Mouse (Mus musculus) liver, embryonic 14.5 days (tissue): Measurements from ENCODE around the gene Dcaf7. TPM values are rescaled to one million over a fixed set of nuclear protein-coding genes. Genes with fewer than 3 reads are reported as not detected.

Experiments used
- ATAC-seq: fragments of 200-750 bp; cut with Nextera tagmentation; 2 replicates; pipeline ENCODE4 v1.8.0; 2017; ENCODE audit warnings: moderate number of reproducible peaks, mild to moderate bottlenecking, moderate library complexity; ENCODE audit not compliant: insufficient read depth
- DNase-seq, 3 experiments: peaks; one replicate each; pipeline ENCODE4 v3.0.0-alpha.2; 2012 to 2013; ENCODE audit warnings: low read depth in 3 of 3, low spot score in 3 of 3
- H3K27ac ChIP-seq: fragments of 300-500 bp; sonication (generic); 2 replicates; pipeline ENCODE4 v1.5.1; 2014; ENCODE audit warnings: moderate library complexity, mild to moderate bottlenecking, control low read depth, inconsistent platforms
- H3K27me3 ChIP-seq: fragments of 300-500 bp; sonication (generic); 2 replicates; pipeline ENCODE4 v1.6.1; 2014; ENCODE audit warnings: mild to moderate bottlenecking, low read length, moderate library complexity; ENCODE audit not compliant: control insufficient read depth, insufficient read depth
- H3K36me3 ChIP-seq: fragments of 300-500 bp; sonication (generic); replicated peaks from 2 replicates; pipeline ENCODE4 v1.6.1; 2014; ENCODE audit warnings: low read depth; ENCODE audit not compliant: control insufficient read depth, insufficient read depth
- H3K4me1 ChIP-seq, 2 experiments: fragments of 200-500 bp in 1 of 2; fragments of 300-500 bp in 1 of 2; sonication (generic) in 1 of 2; replicated peaks; 2 replicates each; pipeline ENCODE4 v1.6.1; 2012 to 2014; ENCODE audit warnings: antibody characterized with exemption in 1 of 2, inconsistent platforms in 1 of 2, low read length in 1 of 2; ENCODE audit not compliant: control insufficient read depth in 2 of 2, insufficient read depth in 2 of 2
- H3K4me2 ChIP-seq: fragments of 300-500 bp; sonication (generic); 2 replicates; pipeline ENCODE4 v1.6.1; 2014; ENCODE audit warnings: low read depth, mild to moderate bottlenecking, control low read depth, moderate library complexity
- H3K4me3 ChIP-seq, 2 experiments: fragments of 200-500 bp in 1 of 2; fragments of 300-500 bp in 1 of 2; sonication (generic) in 1 of 2; 2 replicates each; pipeline ENCODE4 v1.5.1; 2012 to 2014; ENCODE audit warnings: low read depth in 2 of 2, low read length in 2 of 2, mild to moderate bottlenecking in 2 of 2, control low read depth in 1 of 2, inconsistent platforms in 1 of 2, moderate library complexity in 1 of 2; ENCODE audit not compliant: insufficient read depth in 1 of 2
- H3K9ac ChIP-seq: fragments of 300-500 bp; sonication (generic); replicated peaks from 2 replicates; pipeline ENCODE4 v1.6.1; 2014; ENCODE audit warnings: mild to moderate bottlenecking, control low read depth, moderate library complexity
- H3K9me3 ChIP-seq: fragments of 300-500 bp; sonication (generic); 2 replicates; pipeline ENCODE4 v1.6.1; 2016; ENCODE audit warnings: low read length, mixed read lengths; ENCODE audit not compliant: control insufficient read depth
- CTCF ChIP-seq: IDR thresholded peaks from 2 replicates; pipeline ENCODE4 v1.5.1; 2016; ENCODE audit warnings: antibody characterized with exemption, low read depth, control low read depth
- EP300 ChIP-seq: IDR thresholded peaks from 2 replicates; pipeline ENCODE4 v1.6.1; 2016; ENCODE audit warnings: antibody characterized with exemption, low read depth
- WGBS: fragments of 180-500 bp; shearing (Covaris S2); extraction: QIAGEN DNeasy Blood & Tissue Kit; methylation state at CpG from one replicate; pipeline ENCODE4 v1.1.7; 2014; ENCODE audit not compliant: insufficient replicate concordance; 5-methylcytosine and 5-hydroxymethylcytosine counted together
- polyA plus RNA-seq, 2 experiments: library from polyadenylated mRNA; depleted of rRNA in 1 of 2; stranded (reverse) in 1 of 2; unstranded in 1 of 2; fragments of >200 nt; fragmentation: Nextera tagmentation in 1 of 2; extraction: Ambion mirVana in 1 of 2; gene quantifications; 2 replicates each; pipeline versions ENCODE4 v1.2.1 to v1.2.3; 2012 to 2014

Dcaf7 gene
- polyA plus RNA-seq, 2 experiments: 15.5 to 21.6 TPM

- DNase-seq (no peak), ATAC-seq (no peak)
- Histone ChIP-seq H3K27me3 (peaks cover 50% of the 10 kb centered on the region), H3K27ac (no peak overlapping the region), H3K9me3 (no peaks in the 10 kb centered on the region), H3K4me3 (no peak overlapping the region), H3K9ac (no peak overlapping the region), H3K36me3 (no peaks in the 10 kb centered on the region), H3K4me2 (no peak overlapping the region), H3K4me1 (no peaks in the 10 kb centered on the region)
- no peak for TF ChIP-seq EP300
- no peak for TF ChIP-seq CTCF
- WGBS: 50% methylated on average over 7 of the region's 7 CpGs
Observed at GRCm38 (mm10) chr11:106012711-106013110, 24.0 kb upstream of the Dcaf7 start.

- Histone ChIP-seq H3K36me3 (no peaks in the 10 kb centered on the region), H3K4me2 (no peak overlapping the region), H3K4me1 (no peaks in the 10 kb centered on the region), H3K27me3 (peaks cover 46% of the 10 kb centered on the region), H3K4me3 (no peak overlapping the region), H3K27ac (no peak overlapping the region), H3K9ac (no peak overlapping the region), H3K9me3 (no peaks in the 10 kb centered on the region)
- ATAC-seq: no peak
- whole genome bisulfite sequencing: 49% methylated on average over 11 of the region's 11 CpGs
- DNase-seq: no peak
- no peak for TF ChIP-seq CTCF
- TF ChIP-seq EP300: no peak
Observed at GRCm38 (mm10) chr11:106013556-106014225, 23.0 kb upstream of the Dcaf7 start.

GRCm38 (mm10) chr11:106016440-106016839 is 20.2 kb upstream of the Dcaf7 start:
- no peak overlapping the region for H3K4me3 ChIP-seq
- WGBS: 57% methylated on average over 5 of the region's 5 CpGs
- no peak for ATAC-seq
- H3K27ac ChIP-seq: no peak overlapping the region
- H3K9ac ChIP-seq: no peak overlapping the region
- no peak for TF ChIP-seq EP300
- no peak for TF ChIP-seq CTCF
- no peaks in the 10 kb centered on the region for H3K36me3 ChIP-seq
- no peaks in the 10 kb centered on the region for H3K9me3 ChIP-seq
- no peak overlapping the region for H3K4me2 ChIP-seq
- no peaks in the 10 kb centered on the region for H3K4me1 ChIP-seq
- peaks cover 56% of the 10 kb centered on the region for H3K27me3 ChIP-seq
- DNase-seq: no peak

DNA sequence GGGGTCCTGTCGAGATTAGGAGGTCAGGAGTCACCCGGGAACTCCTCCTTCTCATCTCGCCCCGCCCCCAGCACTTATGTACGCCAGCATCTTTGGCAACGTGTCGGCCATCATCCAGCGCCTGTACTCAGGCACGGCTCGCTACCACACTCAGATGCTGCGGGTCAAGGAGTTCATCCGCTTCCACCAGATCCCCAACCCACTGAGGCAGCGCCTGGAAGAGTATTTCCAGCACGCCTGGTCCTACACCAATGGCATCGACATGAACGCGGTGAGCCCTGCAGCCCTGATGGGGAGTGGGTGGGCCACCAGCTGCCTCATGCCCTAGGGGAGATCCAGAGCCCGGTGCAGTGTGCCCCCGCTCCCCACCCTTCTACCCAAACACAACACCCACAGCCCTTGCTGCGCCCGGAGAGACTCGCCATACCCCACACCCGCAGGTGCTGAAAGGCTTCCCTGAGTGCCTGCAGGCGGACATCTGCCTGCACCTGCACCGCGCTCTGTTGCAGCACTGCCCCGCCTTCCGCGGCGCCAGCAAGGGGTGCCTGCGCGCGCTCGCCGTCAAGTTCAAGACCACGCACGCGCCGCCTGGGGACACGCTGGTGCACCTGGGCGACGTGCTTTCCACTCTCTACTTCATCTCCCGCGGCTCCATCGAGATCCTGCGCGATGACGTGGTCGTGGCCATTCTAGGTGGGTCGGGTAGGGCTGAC is 16.5 kb upstream of the Dcaf7 start:
- Histone ChIP-seq H3K4me3 (no peak overlapping the region), H3K9ac (no peak overlapping the region), H3K4me1 (no peaks in the 10 kb centered on the region), H3K27me3 (peaks cover 48% of the 10 kb centered on the region), H3K9me3 (no peaks in the 10 kb centered on the region), H3K36me3 (no peaks in the 10 kb centered on the region), H3K4me2 (no peak overlapping the region), H3K27ac (no peak overlapping the region)
- DNase-seq: no peak
- no peak for TF ChIP-seq CTCF
- TF ChIP-seq EP300: no peak
- ATAC-seq: no peak
- 2% methylated on average over 50 of the region's 50 CpGs for WGBS

DNA sequence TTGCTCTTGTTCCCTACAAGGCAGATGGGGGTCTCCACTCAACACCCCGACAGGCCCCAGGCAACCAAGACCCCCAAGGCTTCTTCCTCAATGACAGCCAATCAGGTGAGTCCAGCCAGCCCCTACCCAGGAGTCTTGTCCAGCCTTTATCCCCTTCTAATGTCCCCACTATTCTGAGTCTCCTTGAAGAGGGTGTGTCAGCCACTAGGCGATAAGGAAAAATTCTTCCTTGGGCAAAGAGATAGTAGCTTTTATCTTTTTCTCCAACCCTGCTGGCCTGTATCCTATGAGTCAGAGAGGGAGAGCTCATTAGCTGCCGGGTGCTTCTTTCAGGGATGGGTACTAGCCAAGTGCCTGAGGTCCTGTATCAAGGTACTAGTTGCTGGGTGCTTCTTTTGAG is 10.9 kb upstream of the Dcaf7 start:
- H3K9me3 ChIP-seq: no peaks in the 10 kb centered on the region
- no peak overlapping the region for H3K9ac ChIP-seq
- peaks cover 7 to 10% of the 10 kb centered on the region in 2 experiments for H3K4me1 ChIP-seq
- no peak overlapping the region for H3K4me3 ChIP-seq
- ATAC-seq (peak; percentile 55; the same call in 1 of the 2 replicates), DNase-seq (no peak)
- TF ChIP-seq EP300 (no peak; the same call in none of the 2 replicates), CTCF (no peak)
- H3K4me2 ChIP-seq: no peak overlapping the region
- peaks cover 15% of the 10 kb centered on the region for H3K27me3 ChIP-seq
- 34% methylated on average over 3 of the region's 3 CpGs for WGBS
- no peak overlapping the region for H3K27ac ChIP-seq
- H3K36me3 ChIP-seq: peaks cover 2% of the 10 kb centered on the region
